Mouse (Mus musculus) lung, embryonic 14.5 days (tissue): Measurements from ENCODE around the gene Tulp2. TPM values are rescaled to one million over a fixed set of nuclear protein-coding genes. Genes with fewer than 3 reads are reported as not detected.
"Not testable (repeated sequence)": the region's sequence is repeated elsewhere in the genome, so short reads cannot be mapped to it uniquely, and the experiment has no call there.

Source experiments
- ATAC-seq: fragments of 200-750 bp; cut with Nextera tagmentation; 2 replicates; pipeline ENCODE4 v1.8.0; 2017; ENCODE audit warnings: mild to moderate bottlenecking, moderate TSS enrichment, moderate library complexity; ENCODE audit not compliant: insufficient read depth
- DNase-seq: peaks from one replicate; pipeline ENCODE4 v3.0.0-alpha.2; 2015
- H3K27ac ChIP-seq: fragments of 300-500 bp; sonication (generic); 2 replicates; pipeline ENCODE4 v1.5.1; 2014; ENCODE audit warnings: low read depth, mild to moderate bottlenecking, moderate library complexity
- H3K27me3 ChIP-seq: fragments of 300-500 bp; sonication (generic); 2 replicates; pipeline ENCODE4 v1.6.1; 2014; ENCODE audit warnings: low read length, control low read depth; ENCODE audit not compliant: insufficient read depth
- H3K36me3 ChIP-seq: fragments of 300-500 bp; sonication (generic); 2 replicates; pipeline ENCODE4 v1.6.1; 2014; ENCODE audit warnings: control low read depth; ENCODE audit not compliant: insufficient read depth
- H3K4me1 ChIP-seq: fragments of 300-500 bp; sonication (generic); 2 replicates; pipeline ENCODE4 v1.6.1; 2014; ENCODE audit warnings: antibody characterized with exemption, control low read depth; ENCODE audit not compliant: insufficient read depth
- H3K4me2 ChIP-seq: fragments of 300-500 bp; sonication (generic); 2 replicates; pipeline ENCODE4 v1.6.1; 2014; ENCODE audit warnings: mild to moderate bottlenecking
- H3K4me3 ChIP-seq: fragments of 300-500 bp; sonication (generic); 2 replicates; pipeline ENCODE4 v1.5.1; 2014; ENCODE audit warnings: low read depth, low read length
- H3K9ac ChIP-seq: fragments of 300-500 bp; sonication (generic); 2 replicates; pipeline ENCODE4 v1.6.1; 2014
- H3K9me3 ChIP-seq: fragments of 300-500 bp; sonication (generic); 2 replicates; pipeline ENCODE4 v1.6.1; 2016; ENCODE audit warnings: low read depth, low read length, control low read depth
- CTCF ChIP-seq: IDR thresholded peaks from 2 replicates; pipeline ENCODE4 v1.5.1; 2016; ENCODE audit warnings: antibody characterized with exemption, low read depth
- WGBS: fragments of 180-500 bp; shearing (Covaris S2); extraction: QIAGEN DNeasy Blood & Tissue Kit; methylation state at CpG from one replicate; pipeline ENCODE4 v1.1.7; 2014; 5-methylcytosine and 5-hydroxymethylcytosine counted together
- polyA plus RNA-seq: library from polyadenylated mRNA; unstranded; fragments of >200 nt; fragmentation: Nextera tagmentation; extraction: Ambion mirVana; gene quantifications from 2 replicates; pipeline ENCODE4 v1.2.1, GENCODE M21; 2014

Gene Tulp2
- polyA plus RNA-seq, 1 experiment from 2014 or later: 0.86 TPM

DNA sequence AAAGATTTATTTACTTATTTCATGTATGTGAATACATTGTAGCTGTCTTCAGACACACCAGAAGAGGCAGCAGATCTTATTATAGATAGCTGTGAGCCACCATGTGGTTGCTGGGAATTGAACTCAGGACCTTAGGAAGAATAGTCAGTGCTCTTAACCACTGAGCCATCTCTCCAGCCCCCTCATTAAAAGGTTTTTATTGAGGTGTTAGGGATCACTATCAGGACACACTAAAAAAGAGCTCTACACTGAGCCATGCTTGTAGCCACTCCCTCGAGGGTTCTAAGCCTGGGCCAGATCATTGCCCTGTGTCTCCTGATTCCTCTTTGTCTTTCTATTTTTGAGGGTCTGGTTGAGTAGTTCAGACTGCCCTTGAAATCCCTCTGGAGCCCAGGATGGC, 5.2 kb upstream of the Tulp2 start:
- Histone ChIP-seq H3K27ac (no peak overlapping the region), H3K4me3 (no peak overlapping the region), H3K9ac (no peak overlapping the region), H3K36me3 (no peaks in the 10 kb centered on the region), H3K27me3 (no peaks in the 10 kb centered on the region), H3K4me1 (no peaks in the 10 kb centered on the region), H3K4me2 (no peak overlapping the region), H3K9me3 (no peaks in the 10 kb centered on the region)
- ATAC-seq (no peak), DNase-seq (no peak)
- 49% methylated on average over 1 of the region's 1 CpGs for WGBS
- no peak for TF ChIP-seq CTCF

DNA sequence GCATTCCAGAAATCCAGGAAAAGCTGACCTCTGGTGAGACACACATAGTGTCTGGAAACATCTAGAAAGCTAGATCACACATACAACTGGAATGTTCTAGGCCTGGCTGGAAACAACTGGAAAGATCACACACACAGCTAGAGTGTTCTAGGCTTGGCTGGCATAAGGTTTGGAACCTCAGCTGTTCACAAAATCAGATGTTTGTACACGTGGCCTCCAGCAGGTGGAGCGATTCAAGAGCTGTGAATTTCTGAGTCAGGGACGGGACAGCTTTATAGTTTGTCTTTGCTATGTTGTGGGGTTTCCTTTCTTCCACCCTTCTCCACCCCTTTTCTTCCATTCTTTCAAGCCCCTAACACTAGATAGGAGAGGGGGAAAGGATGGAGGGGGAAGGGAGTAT, 4.7 kb upstream of the Tulp2 start:
- no peak for ATAC-seq
- H3K27me3 ChIP-seq: no peaks in the 10 kb centered on the region
- H3K9ac ChIP-seq: no peak overlapping the region
- WGBS: 8% methylated on average over 3 of the region's 3 CpGs
- H3K9me3 ChIP-seq: no peaks in the 10 kb centered on the region
- no peak overlapping the region for H3K4me3 ChIP-seq
- no peak overlapping the region for H3K4me2 ChIP-seq
- DNase-seq: peak; percentile 84
- H3K27ac ChIP-seq: no peak overlapping the region
- no peaks in the 10 kb centered on the region for H3K36me3 ChIP-seq
- TF ChIP-seq CTCF: peak; percentile 73
- no peaks in the 10 kb centered on the region for H3K4me1 ChIP-seq

DNA sequence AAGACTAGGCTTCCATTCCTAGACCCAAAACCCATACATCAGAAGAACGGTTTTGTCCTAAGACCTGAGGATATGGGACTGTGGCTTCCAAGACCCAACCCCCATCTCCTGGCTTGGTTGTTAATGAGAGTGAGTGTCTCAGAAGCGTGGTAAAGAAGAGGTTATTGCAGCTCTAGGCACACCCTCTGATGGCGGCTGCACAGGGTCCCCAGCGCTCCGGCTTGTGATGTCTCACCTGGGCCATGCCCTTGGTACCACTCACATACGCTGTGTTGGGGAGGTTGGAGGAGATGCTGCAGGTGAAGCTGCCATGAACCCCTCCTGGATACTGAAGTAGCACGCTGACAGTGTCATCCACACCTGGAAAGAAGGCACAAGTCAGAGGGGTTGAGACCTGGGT, 2.9 kb upstream of the Tulp2 start:
- H3K4me1 ChIP-seq: no peaks in the 10 kb centered on the region
- no peak overlapping the region for H3K27ac ChIP-seq
- WGBS: 93% methylated on average over 7 of the region's 7 CpGs
- H3K4me3 ChIP-seq: no peak overlapping the region
- H3K36me3 ChIP-seq: no peaks in the 10 kb centered on the region
- no peak overlapping the region for H3K9ac ChIP-seq
- DNase-seq (no peak), ATAC-seq (no peak)
- no peak overlapping the region for H3K4me2 ChIP-seq
- no peaks in the 10 kb centered on the region for H3K27me3 ChIP-seq
- no peak for TF ChIP-seq CTCF
- H3K9me3 ChIP-seq: no peaks in the 10 kb centered on the region

DNA sequence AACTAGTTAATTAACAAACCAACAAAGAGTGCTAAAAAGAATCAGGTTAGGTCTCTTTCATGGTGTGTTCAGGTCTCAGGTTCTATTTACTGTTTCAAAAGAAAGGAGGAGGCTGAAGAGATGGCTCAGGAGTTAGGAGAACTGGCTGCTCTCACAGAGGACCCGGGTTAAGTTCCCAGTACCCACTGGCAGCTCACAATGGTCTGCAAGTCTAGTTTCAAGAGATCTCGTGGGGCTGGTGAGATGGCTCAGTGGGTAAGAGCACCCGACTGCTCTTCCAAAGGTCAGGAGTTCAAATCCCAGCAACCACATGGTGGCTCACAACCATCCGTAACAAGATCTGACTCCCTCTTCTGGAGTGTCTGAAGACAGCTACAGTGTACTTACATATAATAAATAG, 1.4 kb upstream of the Tulp2 start:
- not testable (repeated sequence) for ATAC-seq, H3K4me2 ChIP-seq, H3K27ac ChIP-seq, H3K4me3 ChIP-seq, DNase-seq, H3K9me3 ChIP-seq, H3K27me3 ChIP-seq, H3K4me1 ChIP-seq, H3K36me3 ChIP-seq, H3K9ac ChIP-seq
- 66% methylated on average over 3 of the region's 4 CpGs for WGBS

DNA sequence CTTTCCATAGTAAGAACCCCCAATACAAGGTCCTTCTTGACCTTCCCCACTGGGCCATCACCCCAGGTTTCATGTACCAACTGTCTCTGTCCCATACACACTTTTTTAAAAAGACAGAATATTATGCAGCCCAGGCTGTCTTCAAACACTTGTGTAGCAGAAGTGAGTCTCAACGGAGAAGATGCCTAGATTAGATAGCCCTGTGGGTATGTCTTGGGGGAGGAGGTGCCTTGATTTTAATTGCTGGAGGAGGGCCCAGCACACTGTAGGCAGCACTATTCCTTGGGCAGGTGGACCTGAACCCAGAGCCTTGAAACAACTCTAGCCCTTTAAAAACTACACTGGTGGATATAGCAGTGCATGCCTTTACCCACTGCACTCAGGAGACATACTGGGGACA, 489 bp downstream of the Tulp2 start:
- Histone ChIP-seq H3K4me1 (no peaks in the 10 kb centered on the region), H3K9ac (no peak overlapping the region), H3K4me2 (no peak overlapping the region), H3K4me3 (no peak overlapping the region), H3K27me3 (no peaks in the 10 kb centered on the region), H3K9me3 (no peaks in the 10 kb centered on the region), H3K36me3 (no peaks in the 10 kb centered on the region), H3K27ac (no peak overlapping the region)
- TF ChIP-seq CTCF: no peak
- ATAC-seq: no peak
- 83% methylated on average over 1 of the region's 1 CpGs for WGBS
- no peak for DNase-seq

DNA sequence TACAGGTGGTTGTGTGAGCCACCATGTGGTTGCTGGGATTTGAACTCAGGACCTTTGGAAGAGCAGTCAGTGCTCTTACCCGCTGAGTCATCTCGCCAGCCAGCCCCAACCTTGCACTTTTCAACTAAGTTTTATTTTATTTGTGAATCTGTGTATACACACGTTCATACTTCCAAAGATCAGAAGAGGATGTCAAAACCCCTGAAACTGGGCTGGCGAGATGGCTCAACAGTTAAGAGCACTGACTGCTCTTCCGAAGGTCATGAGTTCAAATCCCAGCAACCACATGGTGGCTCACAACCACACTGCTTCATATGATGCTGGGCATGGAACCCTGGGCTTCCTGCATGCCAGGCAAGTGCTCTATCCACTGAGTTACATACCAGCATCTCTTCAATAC, 3.3 kb downstream of the Tulp2 start:
- H3K4me3 ChIP-seq, H3K4me1 ChIP-seq, H3K27me3 ChIP-seq, H3K9ac ChIP-seq, H3K27ac ChIP-seq, ATAC-seq, H3K36me3 ChIP-seq, DNase-seq, H3K4me2 ChIP-seq, H3K9me3 ChIP-seq: not testable (repeated sequence)
- 89% methylated on average over 5 of the region's 5 CpGs for WGBS

DNA sequence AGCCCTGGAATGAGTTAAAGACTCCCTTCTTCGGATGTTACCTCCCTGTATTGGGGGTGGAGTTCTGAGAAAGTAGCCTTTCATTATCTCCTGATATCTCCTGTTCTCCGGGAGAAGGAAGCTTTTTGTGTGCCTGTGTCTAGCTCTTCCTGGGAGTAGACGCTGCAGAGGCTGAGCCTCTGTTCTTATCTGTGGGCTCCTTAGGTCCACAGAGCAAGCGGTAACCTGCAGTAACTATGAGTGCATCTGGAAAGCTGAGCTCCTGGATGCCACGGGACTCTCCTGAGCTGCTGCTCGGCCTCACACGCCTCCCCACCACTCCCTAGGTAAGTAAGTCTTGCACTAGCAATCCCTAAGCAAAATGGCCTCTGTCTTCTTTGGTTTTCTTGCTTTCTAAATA, 4.5 kb downstream of the Tulp2 start:
- no peaks in the 10 kb centered on the region for H3K9me3 ChIP-seq

DNA sequence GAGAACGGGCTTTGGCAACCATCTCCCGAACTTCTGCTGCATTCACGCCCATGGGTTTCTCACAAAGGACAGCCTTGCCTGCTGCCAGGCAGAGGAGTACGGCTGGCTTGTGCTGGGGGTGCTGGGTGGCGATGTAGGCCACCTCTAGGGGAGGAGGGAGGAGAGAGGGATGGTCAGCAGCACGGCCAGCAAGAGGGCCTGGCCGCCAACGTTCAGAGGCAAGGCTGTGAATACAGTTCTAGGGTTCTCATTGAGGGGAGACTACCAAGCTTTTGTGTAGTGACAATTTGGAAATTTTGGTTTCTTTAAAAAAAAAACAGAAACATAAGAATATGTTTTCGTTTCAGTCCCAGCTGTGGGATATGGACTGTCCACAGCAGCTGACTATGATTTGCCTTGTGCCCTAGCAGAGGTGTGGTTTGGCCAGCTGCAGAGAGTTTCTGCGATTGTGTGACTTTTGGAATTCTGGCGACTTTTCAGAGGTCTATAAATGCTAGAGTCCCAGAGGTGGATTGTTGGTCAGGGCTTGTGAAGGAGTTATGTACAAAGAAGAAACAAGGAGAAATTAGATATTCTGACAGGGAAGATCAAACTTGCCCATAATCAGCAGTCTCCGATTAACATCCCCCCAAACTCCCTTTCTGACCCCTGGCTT, 5.2 kb downstream of the Tulp2 start, which contains the start of gene Gm45808:
TSS of gene Gm45808 (minus strand) at position 51 of the 655 bp plus-strand sequence.
- H3K27me3 ChIP-seq: no peaks in the 10 kb centered on the region
- H3K36me3 ChIP-seq: no peaks in the 10 kb centered on the region
- no peaks in the 10 kb centered on the region for H3K9me3 ChIP-seq
- 74% methylated on average over 12 of the region's 12 CpGs for WGBS
- ATAC-seq (no peak), DNase-seq (no peak)
- no peak for TF ChIP-seq CTCF
- no peak within 1 kb of the TSS for H3K27ac ChIP-seq
- no peaks in the 10 kb centered on the region for H3K4me1 ChIP-seq
- no peak within 1 kb of the TSS for H3K4me2 ChIP-seq
- no peak within 1 kb of the TSS for H3K4me3 ChIP-seq
- no peak within 1 kb of the TSS for H3K9ac ChIP-seq

More for the DNA sequence above, 4.5 kb downstream of the Tulp2 start:
- DNase-seq: no peak
- no peak for ATAC-seq
- H3K9ac ChIP-seq: no peak overlapping the region
- no peak overlapping the region for H3K27ac ChIP-seq
- H3K4me3 ChIP-seq: no peak overlapping the region
- no peak overlapping the region for H3K4me2 ChIP-seq
- no peaks in the 10 kb centered on the region for H3K27me3 ChIP-seq
- H3K4me1 ChIP-seq: no peaks in the 10 kb centered on the region
- 58% methylated on average over 7 of the region's 7 CpGs for WGBS
- H3K36me3 ChIP-seq: no peaks in the 10 kb centered on the region
- TF ChIP-seq CTCF: no peak
